ENCODE assay signal across 11 mouse cellular contexts in the genomic region with DNA sequence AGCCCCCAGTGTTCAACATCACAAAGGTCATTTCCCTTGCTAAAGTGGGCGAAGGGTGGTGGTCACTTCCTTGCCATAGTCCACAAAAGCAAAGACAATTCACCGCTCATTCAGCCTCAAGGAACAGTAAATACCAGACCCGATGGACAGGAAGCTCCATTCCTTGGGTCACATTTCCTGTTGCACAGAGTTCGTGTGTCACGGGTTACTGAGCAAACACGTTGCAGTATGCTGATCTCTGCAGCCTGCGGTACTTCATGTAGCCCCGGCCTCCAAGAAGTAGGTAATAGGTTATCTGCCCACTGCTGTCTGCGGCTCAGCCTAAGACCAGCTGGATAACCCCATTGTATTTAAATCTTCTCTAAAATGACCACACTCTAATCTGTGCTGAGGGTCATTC.
DNase-seq lines count a peak whose midpoint lies in the region; ATAC-seq and TF ChIP-seq lines count a peak whose summit lies in the region.
"Had no signal": no experiment of that assay in that cellular context is flagged by ENCODE, and none has a peak within 500 bp of the region (broad histone marks: within the 10 kb centered on the region; RNA-seq: fewer than 3 reads in every experiment).

No protein-coding gene starts in this region.

- peaks cover 4% of the 10 kb centered on the region; the same call in 1 of the 2 replicates for H3K36me3 ChIP-seq in liver, embryonic 16.5 days (ENCODE audit: control insufficient read depth, insufficient read depth)
- no peaks in the 10 kb centered on the region for H3K36me3 ChIP-seq in stomach, postnatal 0 days (ENCODE audit: control insufficient read depth, insufficient read depth, low read length)
- no peaks in the 10 kb centered on the region for H3K36me3 ChIP-seq in hindbrain, postnatal 0 days (ENCODE audit: insufficient read depth, low read length)

- TF ChIP-seq CTCF in lung, adult 2 months (IDR thresholded peaks at IDR 0.05; ENCODE audit: insufficient read depth, low read length) = no peak
- no peak for TF ChIP-seq CTCF in stomach, postnatal 0 days (IDR thresholded peaks at IDR 0.05; ENCODE audit: low read depth)
- no peak for TF ChIP-seq CTCF in hindbrain, postnatal 0 days (IDR thresholded peaks at IDR 0.05; ENCODE audit: low read depth)

- no peaks in the 10 kb centered on the region for H3K27me3 ChIP-seq in liver, embryonic 16.5 days (ENCODE audit: control insufficient read depth, insufficient read depth, low read depth, low read length)
- no peaks in the 10 kb centered on the region for H3K27me3 ChIP-seq in stomach, postnatal 0 days (ENCODE audit: control insufficient read depth, insufficient read depth, low read length)
- H3K27me3 ChIP-seq in hindbrain, postnatal 0 days (ENCODE audit: insufficient read depth, low read length) = no peaks in the 10 kb centered on the region

- peak overlapping the region; percentile 52; the same call in 1 of the 2 replicates for H3K27ac ChIP-seq in liver, embryonic 16.5 days (ENCODE audit: low read length)
- H3K27ac ChIP-seq in stomach, postnatal 0 days (replicated peaks) = peak overlapping the region; percentile 40
- no peak overlapping the region for H3K27ac ChIP-seq in hindbrain, postnatal 0 days
- H3K27ac ChIP-seq: layer of hippocampus, adult 2 months had no signal

- no peak for TF ChIP-seq EP300 in stomach, postnatal 0 days (optimal IDR thresholded peaks at IDR 0.05)

- H3K4me3 ChIP-seq in lung, adult 2 months (replicated peaks; ENCODE audit: extremely low read depth, low read depth, low read length) = no peak overlapping the region
- no peak overlapping the region for H3K4me3 ChIP-seq in liver, embryonic 16.5 days (ENCODE audit: low read depth, low read length)
- no peak overlapping the region for H3K4me3 ChIP-seq in stomach, postnatal 0 days (ENCODE audit: low read depth, low read length)
- no peak overlapping the region for H3K4me3 ChIP-seq in hindbrain, postnatal 0 days (ENCODE audit: low read length)
- H3K4me3 ChIP-seq: layer of hippocampus, adult 2 months; myocyte had no signal

- ATAC-seq in liver, embryonic 16.5 days (ENCODE audit: low read depth) = peak; percentile 83
- ATAC-seq in stomach, postnatal 0 days (ENCODE audit: low FRiP score, low TSS enrichment) = peak; percentile 89
- ATAC-seq in hindbrain, postnatal 0 days = no peak

- peaks cover 6% of the 10 kb centered on the region for H3K4me1 ChIP-seq in lung, adult 2 months (ENCODE audit: control insufficient read depth, insufficient read depth, low read length)
- H3K4me1 ChIP-seq in liver, embryonic 16.5 days (ENCODE audit: control insufficient read depth, low read depth, low read length) = peaks cover 13% of the 10 kb centered on the region
- no peaks in the 10 kb centered on the region for H3K4me1 ChIP-seq in stomach, postnatal 0 days (replicated peaks; ENCODE audit: control insufficient read depth, insufficient read depth)
- no peaks in the 10 kb centered on the region for H3K4me1 ChIP-seq in hindbrain, postnatal 0 days (ENCODE audit: insufficient read depth, low read length)

- 23% methylated on average over 9 of the region's 9 CpGs for WGBS in lung, adult 2 months
- 51% methylated on average over 9 of the region's 9 CpGs for WGBS in liver, embryonic 16.5 days (ENCODE audit: insufficient replicate concordance)
- WGBS in stomach, postnatal 0 days = 47% methylated on average over 9 of the region's 9 CpGs
- WGBS in hindbrain, postnatal 0 days = 81% methylated on average over 9 of the region's 9 CpGs

- no peak overlapping the region for H3K4me2 ChIP-seq in liver, embryonic 16.5 days (ENCODE audit: low read depth, low read length)
- H3K4me2 ChIP-seq in stomach, postnatal 0 days (replicated peaks; ENCODE audit: low read depth) = no peak overlapping the region
- H3K4me2 ChIP-seq in hindbrain, postnatal 0 days (ENCODE audit: low read depth, low read length) = no peak overlapping the region

- no peak for TF ChIP-seq POLR2A in lung, adult 2 months (IDR thresholded peaks at IDR 0.05; ENCODE audit: borderline replicate concordance, extremely low read depth, low read depth, low read length)

- DNase-seq in lung, adult 18-20 months = peak; percentile 56 to 61
- no peak for DNase-seq in lung, adult 2 months
- DNase-seq in kidney, adult 11 months = peak; percentile 57
- peak; percentile 72 for DNase-seq in stomach, postnatal 0 days (ENCODE audit: low spot score)
- no peak for DNase-seq in gastrocnemius, postnatal 25 days
- DNase-seq in ovary, adult 18-20 months (ENCODE audit: low spot score) = no peak
- no peak for DNase-seq in hindbrain, postnatal 0 days (ENCODE audit: low spot score)
- DNase-seq: adrenal gland, adult 8-10 months had no signal

- no peak overlapping the region for H3K9ac ChIP-seq in liver, embryonic 16.5 days (ENCODE audit: low read depth, low read length)
- H3K9ac ChIP-seq in stomach, postnatal 0 days (ENCODE audit: low read length) = no peak overlapping the region
- H3K9ac ChIP-seq in hindbrain, postnatal 0 days (replicated peaks; ENCODE audit: low read length) = no peak overlapping the region

- no peaks in the 10 kb centered on the region for H3K9me3 ChIP-seq in liver, embryonic 16.5 days (replicated peaks; ENCODE audit: control insufficient read depth, low read length)
- no peaks in the 10 kb centered on the region for H3K9me3 ChIP-seq in stomach, postnatal 0 days (ENCODE audit: control insufficient read depth, low read length)
- H3K9me3 ChIP-seq in hindbrain, postnatal 0 days (ENCODE audit: low read length) = no peaks in the 10 kb centered on the region

Comparison
In these comparisons a context has a peak if more than half of its experiments do, and no peak if none do; other contexts are left out.
1. DNase-seq: peak in lung, adult 18-20 months (2 of 2), kidney, adult 11 months (single experiment) and stomach, postnatal 0 days (single experiment); none in lung, adult 2 months (single experiment), gastrocnemius, postnatal 25 days (single experiment), ovary, adult 18-20 months (single experiment) and hindbrain, postnatal 0 days (single experiment).